Mouse (Mus musculus) olfactory bulb, adult 2 months (tissue): ENCODE results near the gene Dhx37.

ENCODE experiments used
- CTCF ChIP-seq: fragments of 200-500 bp; IDR thresholded peaks from 2 replicates; pipeline ENCODE4 v1.5.1; 2012; ENCODE audit warnings: low read depth, mild to moderate bottlenecking, low read length, moderate library complexity; ENCODE audit not compliant: insufficient read depth
- POLR2A ChIP-seq: fragments of 200-500 bp; IDR thresholded peaks from 2 replicates; pipeline ENCODE4 v1.6.1; 2012; ENCODE audit warnings: mild to moderate bottlenecking, low read depth, low read length, moderate library complexity; ENCODE audit not compliant: insufficient read depth

DNA sequence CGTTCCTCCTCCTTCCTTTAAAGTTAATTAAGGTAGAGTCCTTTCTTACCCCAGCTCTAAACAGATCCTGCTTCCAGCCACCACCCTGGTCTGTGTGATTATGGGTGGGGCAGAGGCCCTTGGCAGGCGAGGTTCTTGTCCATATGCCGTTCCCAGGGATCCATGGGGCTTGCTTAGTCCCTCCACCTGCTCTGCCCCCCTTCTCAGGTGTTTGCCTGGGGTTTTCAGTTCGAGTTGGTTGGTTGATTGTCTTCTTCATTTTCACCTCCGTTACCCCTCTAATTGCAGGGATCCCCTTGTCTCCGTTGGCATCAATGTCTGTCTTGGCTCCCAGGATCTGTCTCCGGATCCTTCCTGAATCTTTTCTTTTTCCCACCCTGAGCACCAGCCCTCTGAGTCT lies 42.9 kb upstream of the Dhx37 start:
- no peak for TF ChIP-seq CTCF
- TF ChIP-seq POLR2A = no peak
